Mouse (Mus musculus) spleen, adult 2 months (tissue): Measurements from ENCODE around the gene Arl4c. TPM values are rescaled to one million over a fixed set of nuclear protein-coding genes. Genes with fewer than 3 reads are reported as not detected.

Experiments used
- DNase-seq, 2 experiments: peaks; one replicate each; pipeline versions ENCODE4 v3.0.0 to v3.0.0-alpha.2; 2012 to 2021; ENCODE audit warnings: low spot score in 2 of 2, low read depth in 1 of 2
- H3K27ac ChIP-seq: fragments of 200-500 bp; 2 replicates; pipeline ENCODE4 v1.5.1; 2012; ENCODE audit warnings: low read length, inconsistent platforms; ENCODE audit not compliant: insufficient read depth
- H3K27me3 ChIP-seq: fragments of 200-500 bp; 2 replicates; pipeline ENCODE4 v1.6.1; 2012; ENCODE audit warnings: mild to moderate bottlenecking, moderate library complexity, low read length, inconsistent platforms; ENCODE audit not compliant: control insufficient read depth, insufficient read depth
- H3K36me3 ChIP-seq: fragments of 200-500 bp; 2 replicates; pipeline ENCODE4 v1.6.1; 2012; ENCODE audit warnings: mild to moderate bottlenecking, low read length, inconsistent platforms; ENCODE audit not compliant: control insufficient read depth, insufficient read depth
- H3K4me1 ChIP-seq: fragments of 200-500 bp; 2 replicates; pipeline ENCODE4 v1.6.1; 2011; ENCODE audit warnings: inconsistent platforms; ENCODE audit not compliant: control insufficient read depth, insufficient read depth, insufficient read length
- H3K4me3 ChIP-seq: fragments of 200-500 bp; 2 replicates; pipeline ENCODE4 v1.5.1; 2011; ENCODE audit warnings: mild to moderate bottlenecking, inconsistent platforms; ENCODE audit not compliant: insufficient read depth, insufficient read length; ENCODE audit errors: extremely low read depth
- CTCF ChIP-seq: fragments of 200-500 bp; IDR thresholded peaks from 2 replicates; pipeline ENCODE4 v1.5.1; 2011; ENCODE audit warnings: mild to moderate bottlenecking, inconsistent platforms; ENCODE audit not compliant: insufficient read depth, insufficient read length, insufficient replicate concordance; ENCODE audit errors: extremely low read depth
- POLR2A ChIP-seq: fragments of 200-500 bp; IDR thresholded peaks from 2 replicates; pipeline ENCODE4 v1.6.1; 2011; ENCODE audit warnings: low read depth, low read length, inconsistent platforms
- WGBS: fragments of 180-500 bp; shearing (Covaris S2); methylation state at CpG from one replicate; pipeline ENCODE4 v1.1.7; 2018; 5-methylcytosine and 5-hydroxymethylcytosine counted together
- polyA plus RNA-seq: library from polyadenylated mRNA; depleted of rRNA; stranded (reverse); fragments of >200 nt; gene quantifications from 2 replicates; pipeline ENCODE4 v1.2.3, GENCODE M21; 2012; rRNA removed

Arl4c gene
- polyA plus RNA-seq = 31.0 and 46.1 TPM in 2 replicates

- TF ChIP-seq POLR2A = peak; percentile 22
- no peak for TF ChIP-seq CTCF
- peak within 1 kb of the TSS; percentile 91 for H3K4me3 ChIP-seq
- WGBS = under 1% methylated on average over 88 of the region's 91 CpGs
- no peaks in the 10 kb centered on the region; the same call in 1 of the 2 replicates for H3K4me1 ChIP-seq
- no peaks in the 10 kb centered on the region for H3K36me3 ChIP-seq
- peak; percentile 58 to 75 for DNase-seq
- H3K27me3 ChIP-seq = no peaks in the 10 kb centered on the region
- peak within 1 kb of the TSS; percentile 94 for H3K27ac ChIP-seq
Observed at GRCm38 (mm10) chr1:88701870-88702661, at the start of gene Arl4c. Gene Arl4c (minus strand): TSS chr1:88702221.

DNA sequence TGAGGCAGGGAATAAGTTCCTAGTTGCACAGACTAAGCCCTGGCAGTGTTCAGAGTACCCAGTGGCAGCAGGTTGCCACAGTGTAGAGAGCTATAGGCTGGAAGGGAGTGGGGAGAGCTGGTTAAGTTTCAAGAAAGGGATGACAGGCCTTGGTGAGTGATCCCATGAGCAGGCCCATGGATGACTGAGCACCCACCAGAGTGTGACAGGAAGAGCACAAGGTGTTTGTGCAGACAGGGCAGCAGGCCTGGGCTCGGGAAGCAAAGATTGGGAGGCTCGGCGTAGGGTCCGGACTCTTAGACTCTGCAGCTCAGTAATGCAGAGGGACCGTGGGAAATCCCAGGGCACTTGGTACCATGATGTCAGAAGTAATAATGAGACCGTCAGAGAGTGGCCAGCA, 49.3 kb upstream of the Arl4c start:
- Histone ChIP-seq H3K4me3 (no peak overlapping the region), H3K36me3 (no peaks in the 10 kb centered on the region), H3K4me1 (no peaks in the 10 kb centered on the region), H3K27ac (no peak overlapping the region), H3K27me3 (no peaks in the 10 kb centered on the region)
- TF ChIP-seq POLR2A = no peak
- no peak for TF ChIP-seq CTCF
- 88% methylated on average over 6 of the region's 6 CpGs for WGBS
- no peak for DNase-seq

DNA sequence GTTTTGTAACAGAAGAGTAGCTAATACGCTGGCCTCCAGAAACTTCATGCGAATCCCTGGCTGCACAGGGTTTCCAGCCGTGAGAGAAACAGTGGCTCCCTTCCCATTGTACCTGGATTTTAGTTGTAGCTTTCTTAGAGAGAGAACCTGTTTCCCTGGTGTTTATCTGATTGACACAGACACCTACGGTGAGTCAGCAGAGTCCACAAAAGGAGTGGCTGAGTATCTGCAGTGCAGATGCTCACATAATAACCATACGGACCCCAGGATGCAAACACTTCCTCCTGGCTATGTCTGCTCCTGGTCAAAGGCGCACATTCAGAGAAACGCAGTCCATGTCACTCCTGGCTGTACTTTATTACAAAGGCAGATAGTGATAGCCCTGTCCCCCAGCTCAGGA, 48.6 kb upstream of the Arl4c start:
- Histone ChIP-seq H3K4me3 (no peak overlapping the region), H3K4me1 (no peaks in the 10 kb centered on the region), H3K27ac (no peak overlapping the region), H3K36me3 (no peaks in the 10 kb centered on the region), H3K27me3 (no peaks in the 10 kb centered on the region)
- DNase-seq = no peak
- TF ChIP-seq POLR2A = no peak
- TF ChIP-seq CTCF = no peak
- WGBS = 86% methylated on average over 7 of the region's 7 CpGs

- WGBS = 90% methylated on average over 3 of the region's 3 CpGs
- no peak for DNase-seq
- H3K4me1 ChIP-seq = no peaks in the 10 kb centered on the region
- no peak overlapping the region for H3K27ac ChIP-seq
- no peak overlapping the region for H3K4me3 ChIP-seq
- H3K27me3 ChIP-seq = no peaks in the 10 kb centered on the region
- H3K36me3 ChIP-seq = no peaks in the 10 kb centered on the region
- no peak for TF ChIP-seq CTCF
Observed at GRCm38 (mm10) chr1:88750126-88750525, 48.1 kb upstream of the Arl4c start.

DNA sequence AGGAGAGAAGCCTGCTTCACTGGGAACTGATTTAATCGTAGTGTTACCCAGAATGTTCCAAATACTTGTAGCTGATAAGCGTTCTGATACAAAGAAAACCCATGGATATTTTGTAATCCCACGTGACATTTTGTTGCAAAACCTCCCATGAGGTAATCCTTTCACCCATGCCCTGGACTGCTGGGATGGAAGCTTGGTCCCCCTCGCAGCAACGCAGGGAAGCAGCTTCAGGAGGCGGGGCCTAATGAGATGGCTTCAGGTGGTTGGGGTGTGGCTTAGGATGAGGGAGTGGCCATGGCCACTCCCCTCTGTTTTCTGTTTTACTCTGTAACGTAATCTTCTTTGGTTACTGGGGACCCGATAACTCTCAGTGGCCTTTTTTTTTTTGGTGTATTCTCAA, 47.1 kb upstream of the Arl4c start:
- H3K4me1 ChIP-seq = no peaks in the 10 kb centered on the region
- no peaks in the 10 kb centered on the region for H3K36me3 ChIP-seq
- DNase-seq = no peak
- TF ChIP-seq CTCF (no peak), POLR2A (no peak)
- no peak overlapping the region for H3K27ac ChIP-seq
- H3K4me3 ChIP-seq = no peak overlapping the region
- 87% methylated on average over 8 of the region's 8 CpGs for WGBS
- H3K27me3 ChIP-seq = no peaks in the 10 kb centered on the region

GRCm38 (mm10) chr1:88745256-88745655, 43.2 kb upstream of the Arl4c start:
- no peaks in the 10 kb centered on the region for H3K36me3 ChIP-seq
- H3K4me1 ChIP-seq = no peaks in the 10 kb centered on the region
- no peak for TF ChIP-seq POLR2A
- peak; percentile 72; the same call in 1 of the 2 replicates for TF ChIP-seq CTCF
- no peak overlapping the region for H3K27ac ChIP-seq
- H3K27me3 ChIP-seq = no peaks in the 10 kb centered on the region
- WGBS = 3% methylated on average over 8 of the region's 8 CpGs
- H3K4me3 ChIP-seq = no peak overlapping the region
- DNase-seq = peak; percentile 44 to 55

DNA sequence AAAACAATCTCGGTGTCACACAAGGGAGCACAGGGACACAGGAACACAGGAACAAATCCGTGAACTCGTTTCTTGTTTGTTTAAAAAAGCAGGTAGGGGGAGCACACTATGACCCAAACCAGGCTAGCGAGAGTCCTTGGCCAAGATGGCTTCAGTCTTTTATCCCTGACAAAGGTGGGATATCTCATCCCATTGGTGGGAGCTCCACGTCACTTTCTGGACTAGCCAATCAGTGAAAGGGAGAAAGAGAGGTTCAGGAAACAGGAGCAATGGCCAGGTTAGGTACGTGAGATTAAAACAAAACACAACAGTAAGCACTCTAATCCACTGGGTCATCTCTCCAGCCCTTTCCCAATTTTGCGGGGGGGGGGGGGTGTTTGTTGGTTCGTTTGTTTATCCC, 42.2 kb upstream of the Arl4c start:
- TF ChIP-seq CTCF = no peak
- no peak for TF ChIP-seq POLR2A
- 79% methylated on average over 8 of the region's 8 CpGs for WGBS
- no peaks in the 10 kb centered on the region for H3K27me3 ChIP-seq
- H3K36me3 ChIP-seq = no peaks in the 10 kb centered on the region
- H3K4me3 ChIP-seq = no peak overlapping the region
- no peak overlapping the region for H3K27ac ChIP-seq
- H3K4me1 ChIP-seq = no peaks in the 10 kb centered on the region
- no peak for DNase-seq
